Mouse (Mus musculus) embryo, embryonic 11 days (tissue): ENCODE measurements around the gene Capns2.

Experiments
- DNase-seq: peaks from one replicate; pipeline ENCODE4 v3.0.0-alpha.2; 2015

The Capns2 gene

GRCm38 (mm10) chr8:92908448-92908847 is 7.2 kb downstream of the Capns2 start:
- DNase-seq: no peak

- no peak for DNase-seq
Observed at GRCm38 (mm10) chr8:92911477-92911876, 10.3 kb downstream of the Capns2 start.

- no peak for DNase-seq
Observed at GRCm38 (mm10) chr8:92913396-92913795, 12.2 kb downstream of the Capns2 start.

- DNase-seq: no peak
Observed at GRCm38 (mm10) chr8:92916082-92916481, 14.9 kb downstream of the Capns2 start.

GRCm38 (mm10) chr8:92921768-92922167 is 20.6 kb downstream of the Capns2 start:
- no peak for DNase-seq

GRCm38 (mm10) chr8:92928986-92929385 is 27.8 kb downstream of the Capns2 start:
- peak; percentile 12 for DNase-seq

- DNase-seq: no peak
Observed at GRCm38 (mm10) chr8:92938056-92938455, 36.8 kb downstream of the Capns2 start.

GRCm38 (mm10) chr8:92949071-92949470 is 47.9 kb downstream of the Capns2 start:
- DNase-seq: no peak

- no peak for DNase-seq
Observed at GRCm38 (mm10) chr8:92950639-92951371, 49.6 kb downstream of the Capns2 start.
